Mouse (Mus musculus): ENCODE data around the gene BC030870. TPM values are rescaled to one million over a fixed set of nuclear protein-coding genes. Genes with fewer than 3 reads are reported as not detected.

Gene BC030870
- polyA plus RNA-seq, 1 experiment from 2014 or later = not detected

DNA sequence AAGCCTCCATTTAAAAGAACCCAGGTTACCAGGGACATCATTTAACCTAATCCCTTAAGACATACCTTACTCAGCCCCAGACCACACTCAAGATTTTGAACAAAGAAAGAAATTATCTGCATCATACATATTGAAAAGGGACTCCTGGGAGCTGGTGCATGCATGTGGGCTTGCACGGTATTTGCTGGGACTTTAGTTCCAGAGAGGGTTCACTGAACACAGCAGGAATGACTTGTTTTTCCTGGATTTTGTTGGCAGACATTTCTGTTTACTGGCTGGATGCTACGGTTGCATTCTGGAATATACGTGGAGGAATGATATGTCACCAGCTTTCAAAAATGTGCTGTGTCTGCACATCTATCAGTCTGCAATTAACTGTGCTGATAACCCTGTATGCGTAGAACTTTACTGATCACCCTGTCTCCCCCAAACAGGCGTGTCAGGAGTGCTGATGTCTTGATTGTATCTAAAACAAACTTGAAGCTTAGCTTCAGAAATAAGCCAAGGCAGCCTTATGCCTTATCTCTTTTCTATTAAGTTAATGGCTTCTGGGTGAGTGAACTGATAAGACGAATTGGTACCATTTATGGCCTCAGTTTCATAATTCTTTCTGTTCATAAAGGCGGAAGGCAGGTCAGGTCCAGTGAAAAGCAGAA is 31.5 kb downstream of the BC030870 start:
- H3K27me3 ChIP-seq (ENCODE audit: control insufficient read depth, insufficient read depth, low read length) = no peaks in the 10 kb centered on the region
- H3K9me3 ChIP-seq (ENCODE audit: control insufficient read depth, low read length) = no peaks in the 10 kb centered on the region; the same call in 1 of the 2 replicates
- no peak overlapping the region for H3K27ac ChIP-seq (replicated peaks; ENCODE audit: low read depth, low read length)
- no peak overlapping the region for H3K9ac ChIP-seq (ENCODE audit: low read length)
- no peak overlapping the region for H3K4me2 ChIP-seq (ENCODE audit: low read depth, severe bottlenecking)
- H3K4me1 ChIP-seq (ENCODE audit: control insufficient read depth, insufficient read depth, low read length) = no peaks in the 10 kb centered on the region
- ATAC-seq (ENCODE audit: insufficient number of reproducible peaks, low FRiP score, low TSS enrichment, low read depth) (no peak), DNase-seq (ENCODE audit: low spot score) (no peak)
- WGBS = 72% methylated on average over 7 of the region's 7 CpGs
- H3K36me3 ChIP-seq (ENCODE audit: control insufficient read depth, insufficient read depth, low read length) = no peaks in the 10 kb centered on the region
- no peak overlapping the region for H3K4me3 ChIP-seq (ENCODE audit: low read depth, low read length)

DNA sequence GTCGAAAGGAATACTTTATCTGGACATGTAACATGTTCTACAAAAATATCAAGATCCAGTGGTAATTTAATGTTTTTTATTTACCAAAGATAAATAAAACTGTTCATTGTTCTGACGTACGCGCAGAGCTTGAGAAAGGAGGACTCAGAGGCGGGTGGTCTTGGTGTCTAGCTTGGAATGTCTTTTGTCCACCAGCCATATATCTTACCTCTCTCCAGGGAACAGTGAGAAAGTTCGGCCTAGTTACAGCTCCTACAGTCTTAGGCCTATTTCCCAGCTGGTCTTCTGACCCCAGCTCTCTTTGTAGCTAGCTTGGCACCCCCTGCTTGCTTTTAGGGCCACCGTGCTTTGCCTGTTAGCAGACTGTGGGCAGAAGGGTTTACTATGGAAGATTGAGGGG is 39.6 kb downstream of the BC030870 start:
- WGBS = 76% methylated on average over 7 of the region's 7 CpGs
- no peak overlapping the region for H3K9ac ChIP-seq (ENCODE audit: low read length)

DNA sequence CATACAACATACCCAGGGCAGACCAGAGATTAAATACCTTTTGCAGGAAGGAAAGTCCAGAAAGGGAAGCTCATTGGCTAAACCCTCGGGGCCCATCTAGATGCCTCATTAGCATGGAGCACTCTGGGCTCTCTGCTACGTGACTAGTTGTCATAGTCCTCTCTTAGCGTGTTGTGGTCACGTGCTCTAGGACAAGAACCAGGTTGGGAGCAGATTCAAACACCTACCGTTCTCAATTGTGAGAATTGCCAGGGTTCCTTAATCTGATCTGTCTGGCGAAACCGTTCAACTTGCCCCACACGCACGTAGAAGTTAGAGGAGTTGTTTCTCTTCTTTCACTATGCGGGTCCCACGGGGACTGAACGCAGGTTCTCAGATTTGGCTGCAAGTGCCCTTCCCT is 41.2 kb downstream of the BC030870 start:
- 86% methylated on average over 12 of the region's 12 CpGs for WGBS
- Histone ChIP-seq H3K27me3 (ENCODE audit: control insufficient read depth, insufficient read depth, low read length) (no peaks in the 10 kb centered on the region), H3K9me3 (ENCODE audit: control insufficient read depth, low read length) (no peaks in the 10 kb centered on the region), H3K4me3 (ENCODE audit: low read depth, low read length) (no peak overlapping the region), H3K27ac (replicated peaks; ENCODE audit: low read depth, low read length) (no peak overlapping the region), H3K36me3 (ENCODE audit: control insufficient read depth, insufficient read depth, low read length) (no peaks in the 10 kb centered on the region), H3K9ac (ENCODE audit: low read length) (no peak overlapping the region), H3K4me1 (ENCODE audit: control insufficient read depth, insufficient read depth, low read length) (no peaks in the 10 kb centered on the region), H3K4me2 (ENCODE audit: low read depth, severe bottlenecking) (no peak overlapping the region)
- ATAC-seq (ENCODE audit: insufficient number of reproducible peaks, low FRiP score, low TSS enrichment, low read depth) (no peak), DNase-seq (ENCODE audit: low spot score) (no peak)

More for the DNA sequence above, 39.6 kb downstream of the BC030870 start:
- DNase-seq (ENCODE audit: low spot score) = no peak
- ATAC-seq (ENCODE audit: insufficient number of reproducible peaks, low FRiP score, low TSS enrichment, low read depth) = no peak
- Histone ChIP-seq H3K27me3 (ENCODE audit: control insufficient read depth, insufficient read depth, low read length) (no peaks in the 10 kb centered on the region), H3K4me2 (ENCODE audit: low read depth, severe bottlenecking) (no peak overlapping the region), H3K4me1 (ENCODE audit: control insufficient read depth, insufficient read depth, low read length) (no peaks in the 10 kb centered on the region), H3K27ac (replicated peaks; ENCODE audit: low read depth, low read length) (no peak overlapping the region), H3K9me3 (ENCODE audit: control insufficient read depth, low read length) (no peaks in the 10 kb centered on the region), H3K4me3 (ENCODE audit: low read depth, low read length) (no peak overlapping the region), H3K36me3 (ENCODE audit: control insufficient read depth, insufficient read depth, low read length) (no peaks in the 10 kb centered on the region)

DNA sequence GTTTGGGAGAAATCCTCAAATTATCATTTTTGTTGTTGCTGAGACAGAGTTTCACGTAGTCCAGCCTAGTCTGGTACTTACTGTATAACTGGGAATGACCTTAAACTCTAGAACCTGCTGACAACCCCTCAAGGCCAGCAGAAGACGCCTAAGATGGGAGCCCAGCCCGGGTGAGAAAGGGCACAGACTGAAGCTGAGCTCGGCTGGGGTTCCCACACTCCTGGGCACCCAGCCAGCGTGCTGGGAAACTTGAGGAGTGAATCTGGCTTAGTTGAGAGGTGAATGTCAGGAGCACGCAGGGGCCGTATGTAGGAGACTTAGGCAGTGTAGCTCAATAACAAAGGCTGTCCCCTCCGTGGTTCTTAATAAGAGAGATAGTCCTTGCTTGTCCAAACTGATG is 41.7 kb downstream of the BC030870 start:
- Histone ChIP-seq H3K4me1 (ENCODE audit: control insufficient read depth, insufficient read depth, low read length) (no peaks in the 10 kb centered on the region), H3K4me2 (ENCODE audit: low read depth, severe bottlenecking) (no peak overlapping the region), H3K36me3 (ENCODE audit: control insufficient read depth, insufficient read depth, low read length) (no peaks in the 10 kb centered on the region), H3K4me3 (ENCODE audit: low read depth, low read length) (no peak overlapping the region), H3K9ac (ENCODE audit: low read length) (no peak overlapping the region), H3K9me3 (ENCODE audit: control insufficient read depth, low read length) (no peaks in the 10 kb centered on the region), H3K27ac (replicated peaks; ENCODE audit: low read depth, low read length) (no peak overlapping the region), H3K27me3 (ENCODE audit: control insufficient read depth, insufficient read depth, low read length) (no peaks in the 10 kb centered on the region)
- ATAC-seq (ENCODE audit: insufficient number of reproducible peaks, low FRiP score, low TSS enrichment, low read depth) (no peak), DNase-seq (ENCODE audit: low spot score) (no peak)
- WGBS = 82% methylated on average over 8 of the region's 8 CpGs

DNA sequence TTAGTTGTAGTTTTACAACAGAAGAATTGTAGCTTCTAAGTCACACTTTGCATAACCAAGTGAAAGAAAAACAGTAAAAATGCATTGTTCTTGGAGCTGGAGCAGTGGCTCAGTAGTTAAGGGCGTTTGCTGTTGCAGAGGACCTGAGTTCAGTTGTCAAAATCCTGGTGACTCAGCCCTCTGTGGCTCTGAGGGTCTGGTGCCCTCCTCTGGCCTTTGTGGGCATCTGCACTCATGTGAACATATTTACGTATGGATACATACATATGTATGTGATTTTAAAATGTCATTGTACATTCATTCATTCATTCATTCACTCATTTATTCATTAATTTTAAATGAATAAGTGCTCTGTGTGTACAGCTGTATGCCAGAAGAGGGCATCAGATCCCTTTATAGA is 43.7 kb downstream of the BC030870 start:
- H3K9me3 ChIP-seq (ENCODE audit: control insufficient read depth, low read length) = no peaks in the 10 kb centered on the region
- H3K36me3 ChIP-seq (ENCODE audit: control insufficient read depth, insufficient read depth, low read length) = no peaks in the 10 kb centered on the region
- WGBS = 77% methylated on average over 2 of the region's 2 CpGs
- no peak for ATAC-seq (ENCODE audit: insufficient number of reproducible peaks, low FRiP score, low TSS enrichment, low read depth)
- no peak for DNase-seq (ENCODE audit: low spot score)
- no peak overlapping the region for H3K9ac ChIP-seq (ENCODE audit: low read length)
- H3K27me3 ChIP-seq (ENCODE audit: control insufficient read depth, insufficient read depth, low read length) = no peaks in the 10 kb centered on the region
- no peak overlapping the region for H3K4me3 ChIP-seq (ENCODE audit: low read depth, low read length)
- no peak overlapping the region for H3K27ac ChIP-seq (replicated peaks; ENCODE audit: low read depth, low read length)
- no peak overlapping the region for H3K4me2 ChIP-seq (ENCODE audit: low read depth, severe bottlenecking)
- H3K4me1 ChIP-seq (ENCODE audit: control insufficient read depth, insufficient read depth, low read length) = no peaks in the 10 kb centered on the region

DNA sequence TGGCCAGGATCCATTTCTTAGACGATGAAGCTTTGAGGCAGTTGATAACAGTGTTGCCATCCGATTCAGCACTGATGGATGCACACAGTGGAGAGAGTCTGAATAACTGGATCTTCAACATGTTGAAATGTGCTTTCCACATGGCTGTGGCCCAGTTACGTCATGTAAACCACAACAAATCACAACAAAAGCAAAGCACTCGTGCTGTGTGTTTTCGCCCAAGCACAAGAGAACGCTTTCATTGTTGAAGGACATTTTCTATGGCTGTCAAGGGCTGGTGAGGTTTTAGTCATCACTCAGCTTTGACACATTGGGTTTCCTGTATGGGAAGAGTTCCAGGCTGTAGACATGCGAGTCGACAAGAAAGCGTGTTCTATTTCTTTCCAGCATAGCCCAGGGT is 48.6 kb downstream of the BC030870 start:
- Histone ChIP-seq H3K36me3 (ENCODE audit: control insufficient read depth, insufficient read depth, low read length) (no peaks in the 10 kb centered on the region), H3K27me3 (ENCODE audit: control insufficient read depth, insufficient read depth, low read length) (no peaks in the 10 kb centered on the region), H3K27ac (replicated peaks; ENCODE audit: low read depth, low read length) (no peak overlapping the region), H3K4me2 (ENCODE audit: low read depth, severe bottlenecking) (no peak overlapping the region), H3K4me1 (ENCODE audit: control insufficient read depth, insufficient read depth, low read length) (no peaks in the 10 kb centered on the region), H3K4me3 (ENCODE audit: low read depth, low read length) (no peak overlapping the region), H3K9me3 (ENCODE audit: control insufficient read depth, low read length) (no peaks in the 10 kb centered on the region), H3K9ac (ENCODE audit: low read length) (no peak overlapping the region)
- DNase-seq (ENCODE audit: low spot score) (no peak), ATAC-seq (ENCODE audit: insufficient number of reproducible peaks, low FRiP score, low TSS enrichment, low read depth) (no peak)
- whole genome bisulfite sequencing = 90% methylated on average over 9 of the region's 9 CpGs

DNA sequence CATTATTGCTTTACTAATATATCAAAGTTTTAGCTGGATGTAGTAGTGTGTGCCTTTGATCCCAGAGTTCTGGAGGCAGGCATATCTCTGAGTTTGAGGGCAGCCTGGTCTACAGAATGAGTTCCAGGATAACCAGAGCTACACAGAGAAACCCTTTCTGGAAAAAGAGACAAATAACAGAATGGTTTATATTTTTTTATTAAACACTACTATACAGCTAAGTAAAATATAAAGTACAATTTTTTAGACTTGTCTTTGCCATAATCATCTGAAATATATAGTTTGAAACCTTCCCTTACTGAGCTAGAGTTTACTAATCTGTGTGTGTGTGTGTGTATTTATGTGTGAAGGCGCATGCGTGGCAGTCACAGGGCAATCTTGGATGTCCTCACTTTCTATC is 54.6 kb downstream of the BC030870 start, which contains the start of gene Gm10663:
TSS of gene Gm10663 (plus strand) at position 301 of the 400 bp plus-strand sequence.
- WGBS = 81% methylated on average over 2 of the region's 2 CpGs
- H3K4me1 ChIP-seq (ENCODE audit: control insufficient read depth, insufficient read depth, low read length) = no peaks in the 10 kb centered on the region
- DNase-seq (ENCODE audit: low spot score) = no peak
- no peaks in the 10 kb centered on the region for H3K9me3 ChIP-seq (ENCODE audit: control insufficient read depth, low read length)
- H3K36me3 ChIP-seq (ENCODE audit: control insufficient read depth, insufficient read depth, low read length) = no peaks in the 10 kb centered on the region
- no peak within 1 kb of the TSS for H3K27ac ChIP-seq (replicated peaks; ENCODE audit: low read depth, low read length)
- H3K27me3 ChIP-seq (ENCODE audit: control insufficient read depth, insufficient read depth, low read length) = no peaks in the 10 kb centered on the region
- no peak within 1 kb of the TSS for H3K4me2 ChIP-seq (ENCODE audit: low read depth, severe bottlenecking)
- ATAC-seq (ENCODE audit: insufficient number of reproducible peaks, low FRiP score, low TSS enrichment, low read depth) = no peak
- H3K9ac ChIP-seq (ENCODE audit: low read length) = no peak within 1 kb of the TSS
- no peak within 1 kb of the TSS for H3K4me3 ChIP-seq (ENCODE audit: low read depth, low read length)

DNA sequence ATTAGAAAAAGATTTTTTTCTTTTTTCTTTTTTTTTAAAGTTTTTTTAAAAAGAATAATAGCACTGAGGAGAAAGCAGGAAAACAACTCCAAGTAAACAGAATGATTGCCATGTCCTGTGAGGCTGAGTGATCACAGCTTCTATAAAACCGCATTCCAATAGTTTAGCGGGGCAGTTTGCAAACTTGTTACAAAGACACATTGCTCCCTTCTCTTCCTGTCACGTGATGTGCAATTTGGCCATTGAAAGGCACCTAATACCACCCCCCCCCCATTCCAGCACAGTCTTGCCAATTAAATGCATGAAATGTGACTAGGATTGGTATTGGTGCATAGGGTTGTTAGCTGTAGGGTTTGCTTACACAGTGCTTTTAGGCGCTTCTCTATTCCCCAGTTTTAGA is 58.4 kb downstream of the BC030870 start:
- Histone ChIP-seq H3K4me1 (ENCODE audit: control insufficient read depth, insufficient read depth, low read length) (no peaks in the 10 kb centered on the region), H3K9me3 (ENCODE audit: control insufficient read depth, low read length) (no peaks in the 10 kb centered on the region), H3K27ac (replicated peaks; ENCODE audit: low read depth, low read length) (no peak overlapping the region), H3K4me2 (ENCODE audit: low read depth, severe bottlenecking) (no peak overlapping the region), H3K4me3 (ENCODE audit: low read depth, low read length) (no peak overlapping the region), H3K36me3 (ENCODE audit: control insufficient read depth, insufficient read depth, low read length) (no peaks in the 10 kb centered on the region), H3K27me3 (ENCODE audit: control insufficient read depth, insufficient read depth, low read length) (no peaks in the 10 kb centered on the region), H3K9ac (ENCODE audit: low read length) (no peak overlapping the region)
- ATAC-seq (ENCODE audit: insufficient number of reproducible peaks, low FRiP score, low TSS enrichment, low read depth) (no peak), DNase-seq (ENCODE audit: low spot score) (no peak)
- 67% methylated on average over 4 of the region's 4 CpGs for WGBS

DNA sequence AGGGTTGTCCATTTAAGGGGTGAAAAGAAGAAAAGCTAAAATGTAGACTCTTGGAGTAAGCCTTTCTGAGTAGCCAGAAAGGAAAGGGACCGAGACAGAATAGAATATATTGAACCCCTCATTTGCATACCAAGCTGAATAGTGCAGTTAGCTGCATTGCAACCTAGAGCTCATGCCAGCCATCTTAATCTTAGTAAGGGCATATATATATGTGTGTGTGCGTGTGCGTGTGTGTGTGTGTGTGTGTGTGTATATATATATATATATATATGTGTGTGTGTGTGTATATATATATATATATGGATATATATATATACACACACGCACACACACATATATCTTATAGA is 60.9 kb downstream of the BC030870 start:
- DNase-seq (ENCODE audit: low spot score) (no peak), ATAC-seq (ENCODE audit: insufficient number of reproducible peaks, low FRiP score, low TSS enrichment, low read depth) (no peak)
- Histone ChIP-seq H3K36me3 (ENCODE audit: control insufficient read depth, insufficient read depth, low read length) (no peaks in the 10 kb centered on the region), H3K4me2 (ENCODE audit: low read depth, severe bottlenecking) (no peak overlapping the region), H3K4me1 (ENCODE audit: control insufficient read depth, insufficient read depth, low read length) (no peaks in the 10 kb centered on the region), H3K27me3 (ENCODE audit: control insufficient read depth, insufficient read depth, low read length) (no peaks in the 10 kb centered on the region), H3K9me3 (ENCODE audit: control insufficient read depth, low read length) (no peaks in the 10 kb centered on the region), H3K9ac (ENCODE audit: low read length) (no peak overlapping the region), H3K27ac (replicated peaks; ENCODE audit: low read depth, low read length) (no peak overlapping the region), H3K4me3 (ENCODE audit: low read depth, low read length) (no peak overlapping the region)
- 84% methylated on average over 4 of the region's 4 CpGs for WGBS

Data from limb, embryonic 11.5 days (tissue).